Mouse (Mus musculus) adipocyte (in vitro differentiated cells): ENCODE results near the gene Clic6.

Experiments
- DNase-seq: peaks from one replicate; pipeline ENCODE4 v3.0.0-alpha.2; 2016; ENCODE audit warnings: low spot score

The Clic6 gene

DNA sequence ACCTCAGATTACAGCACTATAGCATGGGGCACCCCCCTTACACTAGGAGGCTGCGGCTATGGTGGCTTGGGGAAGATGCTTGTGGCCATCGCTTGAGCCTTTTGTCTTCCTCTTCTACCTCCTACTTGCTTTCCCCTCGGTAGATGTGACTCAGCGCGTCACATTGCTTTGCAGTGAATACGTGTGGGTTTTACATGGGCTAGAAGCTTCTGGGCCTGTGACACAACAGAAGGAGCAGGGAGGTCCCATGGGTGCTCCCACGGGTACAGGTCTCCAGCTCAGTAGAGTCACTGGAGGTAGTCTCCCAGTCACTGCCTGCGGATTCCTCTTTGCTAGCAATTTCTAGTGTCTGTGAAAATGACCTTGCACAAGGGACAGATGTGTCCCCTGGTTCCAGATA lies 39.1 kb downstream of the Clic6 start:
- DNase-seq = no peak

DNA sequence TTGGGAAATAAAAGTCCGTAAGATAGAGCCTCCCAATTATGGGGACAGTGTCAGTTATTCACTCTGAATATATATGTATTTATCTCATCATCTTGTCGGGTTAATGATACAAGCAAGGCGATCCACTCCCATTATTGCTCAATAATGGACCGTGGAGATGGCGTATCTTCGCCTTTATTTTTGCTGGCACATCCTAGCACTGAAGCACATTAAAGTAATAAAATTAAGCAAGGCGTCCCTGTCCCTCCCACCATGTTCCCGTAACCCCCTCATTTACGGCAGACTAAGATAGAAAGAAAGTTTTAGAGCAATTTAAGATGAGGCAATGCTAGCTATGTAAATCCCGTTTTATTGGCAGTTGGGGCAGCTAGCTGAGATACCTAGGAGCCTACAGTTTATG lies 40.4 kb downstream of the Clic6 start:
- DNase-seq = no peak

DNA sequence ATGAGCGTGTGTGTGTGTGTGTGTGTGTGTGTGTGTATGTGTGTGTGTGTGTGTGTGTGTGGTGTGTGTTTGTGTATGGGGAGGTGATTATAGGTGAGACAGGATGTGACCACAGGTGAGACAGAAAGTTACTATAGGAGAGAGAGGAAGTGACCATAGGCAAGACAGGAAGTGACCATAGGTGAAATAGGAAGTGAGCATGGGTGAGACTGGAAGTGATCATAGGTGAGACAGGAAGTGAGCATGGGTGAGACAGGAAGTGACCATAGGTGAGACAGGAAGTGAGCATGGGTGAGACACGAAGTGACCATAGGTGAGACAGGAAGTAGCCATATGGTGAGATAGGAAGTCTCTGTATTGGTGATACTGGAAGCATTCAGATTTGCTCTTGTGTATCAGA lies 49.7 kb downstream of the Clic6 start:
- no peak for DNase-seq

DNA sequence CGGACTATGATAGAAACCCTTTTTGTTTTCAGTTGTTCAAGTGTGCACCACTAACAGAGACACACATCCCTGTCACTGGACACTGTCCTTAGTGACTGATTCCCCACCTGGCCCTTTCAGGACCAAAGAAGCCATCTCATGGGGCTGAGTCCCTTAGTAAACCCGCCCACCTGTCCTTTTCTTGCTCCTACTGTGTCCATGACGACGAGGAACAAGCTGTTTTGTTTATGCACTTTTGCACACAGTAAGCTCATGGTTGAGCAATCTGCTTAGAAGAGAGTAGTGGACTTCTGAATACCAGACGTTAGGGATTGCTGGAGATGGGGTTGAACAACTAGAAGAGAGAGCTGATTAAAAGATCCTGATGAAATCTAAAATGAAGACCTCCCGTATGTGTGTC lies 52.8 kb downstream of the Clic6 start:
- peak; percentile 71 for DNase-seq

DNA sequence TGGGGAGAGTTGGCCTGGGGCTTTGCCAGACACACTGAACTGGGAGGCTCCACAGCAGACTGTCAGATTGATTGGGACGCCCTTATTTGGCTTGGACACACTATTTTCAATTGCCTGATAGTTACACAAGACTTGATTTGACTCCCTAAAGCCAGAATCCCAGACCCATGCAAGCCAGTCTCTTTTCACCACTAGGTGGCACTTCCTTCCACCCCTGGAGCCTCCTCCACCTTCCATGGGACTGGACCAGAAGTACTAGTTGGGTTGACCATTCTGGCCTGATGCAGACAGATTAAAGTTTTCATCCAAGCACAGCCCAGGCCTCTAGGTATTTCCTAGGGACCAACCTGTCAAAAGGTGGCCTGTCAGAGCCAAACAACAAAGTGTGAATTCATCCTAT lies 58.7 kb downstream of the Clic6 start:
- peak; percentile 85 for DNase-seq

DNA sequence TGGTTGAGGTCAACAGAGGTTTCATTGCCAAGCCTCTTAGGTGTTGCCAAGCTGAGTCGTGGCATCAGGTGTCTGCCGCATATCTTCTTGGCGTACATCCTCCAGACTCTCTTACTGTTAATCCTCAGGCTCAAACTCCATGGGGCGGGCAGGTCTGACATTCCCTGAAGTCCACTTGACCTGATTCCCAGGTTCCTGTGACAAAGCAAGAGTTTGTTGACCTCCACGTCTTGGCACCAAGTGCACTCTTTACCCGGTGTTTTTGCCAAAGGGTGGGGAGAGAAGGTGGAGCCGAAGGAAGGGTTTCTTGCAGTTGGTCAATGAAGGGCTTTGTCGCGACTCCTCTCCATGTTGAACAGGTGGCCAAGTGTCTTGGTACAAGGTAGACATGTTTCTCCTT lies 63.1 kb downstream of the Clic6 start:
- no peak for DNase-seq

DNA sequence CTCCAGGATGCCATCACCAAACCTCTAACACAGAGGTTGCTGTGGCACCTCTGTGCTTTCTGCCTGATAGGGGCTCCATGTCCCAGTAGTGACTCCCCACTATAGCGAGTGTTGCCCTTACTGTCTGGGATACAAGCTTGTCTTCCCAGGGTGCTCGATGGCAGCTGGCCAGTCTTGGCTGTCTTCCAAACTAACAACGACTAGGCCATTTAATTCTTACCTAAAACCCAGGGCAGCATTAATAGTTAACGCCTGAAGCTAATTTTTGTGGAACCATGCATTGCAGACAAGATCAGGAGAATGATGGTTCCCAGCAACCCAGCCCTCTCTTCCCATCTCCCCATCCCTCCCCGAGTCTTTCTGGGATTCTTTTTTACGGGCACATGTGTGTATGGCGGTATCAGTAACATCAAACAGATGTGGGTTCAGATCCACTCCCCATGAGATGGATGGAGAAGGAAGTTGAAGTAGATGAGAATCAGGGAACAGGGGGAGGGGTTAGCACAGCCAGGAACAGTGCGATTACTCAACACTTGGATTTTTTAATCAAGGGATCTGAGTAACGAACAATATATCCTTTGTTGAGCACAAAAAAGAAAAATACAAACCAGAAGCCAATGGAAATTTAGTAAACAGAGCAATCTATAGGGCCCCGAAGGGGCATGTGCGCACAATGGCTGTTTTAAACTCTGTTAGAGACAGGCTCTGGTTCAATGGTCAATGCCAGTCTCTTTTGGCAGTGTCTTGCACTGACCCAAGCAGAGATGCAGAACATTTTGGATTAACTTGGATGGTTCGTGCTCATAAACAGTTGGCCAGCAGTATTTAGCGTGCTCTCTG lies 66.0 kb downstream of the Clic6 start:
- DNase-seq = no peak

DNA sequence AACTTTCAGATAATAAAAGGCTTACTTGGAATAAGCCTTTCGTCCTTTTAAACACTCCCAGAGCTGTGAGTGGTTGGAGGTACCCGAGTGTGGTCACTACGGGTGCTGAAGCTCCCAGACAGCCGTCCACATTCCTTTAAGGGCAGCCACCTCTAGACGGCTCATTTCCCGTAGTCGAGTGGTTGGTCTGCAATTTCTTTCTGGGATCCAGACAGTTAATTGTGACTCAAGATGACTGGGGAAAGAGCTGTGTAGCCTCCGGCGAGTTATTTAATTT lies 66.5 kb downstream of the Clic6 start:
- DNase-seq = no peak

DNA sequence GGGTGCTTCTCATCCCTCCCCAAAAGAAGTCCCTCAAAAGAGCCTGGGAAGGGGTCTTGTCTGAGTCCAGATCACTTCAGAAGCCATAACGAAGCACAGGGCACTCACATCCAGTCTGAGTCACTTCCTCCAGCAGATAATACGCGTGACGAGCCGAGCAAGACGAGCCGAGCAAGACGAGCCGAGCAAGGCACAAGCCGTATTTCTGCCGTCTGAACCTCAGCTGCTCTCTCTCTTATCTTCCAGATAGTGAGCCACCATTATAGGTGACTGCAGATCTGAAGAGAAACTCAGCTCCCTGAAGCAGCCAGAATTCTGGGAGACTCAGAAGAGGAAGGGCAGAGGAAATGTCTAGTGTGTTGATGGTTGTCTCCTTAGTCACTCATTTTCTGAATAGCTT lies 67.3 kb downstream of the Clic6 start:
- DNase-seq = no peak

DNA sequence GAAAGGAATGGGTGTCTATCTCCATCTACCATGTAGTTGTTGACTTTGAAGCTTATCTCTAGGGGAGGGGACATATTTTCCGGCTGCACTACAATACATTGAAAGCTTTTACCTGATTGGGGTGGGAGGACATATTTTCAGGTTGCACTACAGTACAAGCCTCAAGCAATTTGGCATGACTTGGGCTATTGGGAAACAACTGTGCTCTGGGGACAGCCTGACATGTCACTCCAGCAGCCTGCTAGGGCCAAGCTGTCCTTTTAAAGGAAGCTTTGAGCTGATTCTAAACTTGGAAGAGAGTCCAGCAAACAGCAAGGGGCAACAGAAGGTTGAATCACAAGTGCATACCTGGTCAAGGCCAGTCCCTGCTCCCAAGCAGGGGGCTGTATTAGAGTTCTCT lies 69.5 kb downstream of the Clic6 start:
- DNase-seq = peak; percentile 63

DNA sequence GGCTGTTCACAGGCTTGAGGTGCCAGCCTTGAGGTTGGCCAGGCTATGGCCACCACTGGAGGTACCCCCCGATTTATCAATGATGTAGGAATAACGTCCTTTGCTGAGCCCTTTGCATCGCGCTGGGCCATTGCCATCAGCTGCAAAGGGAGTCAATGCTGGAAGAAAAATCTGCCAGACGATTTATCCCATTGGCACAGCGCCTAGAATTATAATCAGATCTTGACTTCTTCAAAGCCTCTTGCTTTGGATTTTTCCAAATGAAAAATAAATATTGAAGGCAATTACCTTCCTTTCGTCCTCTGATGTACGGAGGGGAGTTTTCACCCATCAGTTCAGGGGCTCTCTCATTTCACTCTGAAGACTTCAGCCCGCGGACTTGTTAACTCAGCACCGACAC lies 79.8 kb downstream of the Clic6 start:
- peak; percentile 16 for DNase-seq

DNA sequence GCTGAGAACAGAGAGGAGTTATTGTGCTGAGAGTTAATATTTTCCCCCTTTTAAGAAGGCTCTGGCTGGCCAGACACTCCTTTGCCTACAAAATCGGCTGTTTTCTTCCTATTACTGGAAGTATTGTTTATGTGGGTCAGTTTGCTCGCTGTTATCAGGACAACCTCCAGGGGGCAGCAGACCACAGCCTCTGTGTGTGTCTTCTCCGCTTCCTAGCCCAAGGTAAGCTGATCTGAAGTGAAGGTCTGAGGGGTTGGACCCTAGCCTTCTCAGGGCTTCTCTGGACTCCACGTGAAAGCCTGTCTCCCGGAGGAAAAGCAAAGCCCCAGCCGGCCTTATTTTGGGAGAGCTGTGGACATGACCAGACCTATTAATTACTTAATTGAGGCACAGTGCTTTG lies 80.2 kb downstream of the Clic6 start:
- DNase-seq = peak; percentile 92

DNA sequence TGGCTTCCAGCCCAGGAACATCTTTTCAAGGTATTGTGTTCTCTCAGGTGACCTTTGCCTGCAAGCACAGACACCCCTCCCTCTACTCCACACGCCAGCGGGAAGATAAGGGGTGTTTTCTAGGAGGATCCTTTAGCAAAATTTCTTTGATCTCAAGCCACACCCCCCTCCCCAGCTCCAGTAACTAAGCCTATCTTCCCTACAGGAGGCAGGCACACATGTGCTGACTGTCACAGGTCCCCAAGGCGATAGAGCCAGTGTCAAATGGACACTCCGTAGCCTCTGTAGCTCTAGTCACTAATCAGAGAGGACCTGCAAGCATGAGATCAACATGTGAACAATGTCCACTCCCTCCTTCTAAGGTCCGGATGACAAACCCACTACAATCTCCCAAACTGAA lies 80.6 kb downstream of the Clic6 start:
- DNase-seq = no peak

DNA sequence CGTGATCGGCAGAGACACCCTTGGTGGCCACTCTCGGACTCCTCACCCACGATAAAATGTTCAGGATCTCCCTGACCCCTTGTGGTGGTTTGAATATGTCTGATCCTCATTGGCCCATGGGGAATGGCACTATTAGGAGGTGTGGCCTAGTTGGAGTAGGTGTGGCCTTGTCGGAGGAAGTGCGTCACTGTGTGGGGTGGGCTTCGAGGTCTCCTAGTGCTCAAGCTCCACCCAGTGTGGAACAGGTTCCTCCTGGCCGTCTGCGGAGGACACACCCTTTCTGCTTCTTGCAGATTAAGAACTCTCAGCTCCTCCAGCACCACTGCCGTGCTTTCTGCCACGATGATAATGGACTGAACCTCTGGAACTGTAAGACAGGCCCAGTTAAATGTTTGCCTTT lies 85.7 kb downstream of the Clic6 start:
- DNase-seq = no peak

DNA sequence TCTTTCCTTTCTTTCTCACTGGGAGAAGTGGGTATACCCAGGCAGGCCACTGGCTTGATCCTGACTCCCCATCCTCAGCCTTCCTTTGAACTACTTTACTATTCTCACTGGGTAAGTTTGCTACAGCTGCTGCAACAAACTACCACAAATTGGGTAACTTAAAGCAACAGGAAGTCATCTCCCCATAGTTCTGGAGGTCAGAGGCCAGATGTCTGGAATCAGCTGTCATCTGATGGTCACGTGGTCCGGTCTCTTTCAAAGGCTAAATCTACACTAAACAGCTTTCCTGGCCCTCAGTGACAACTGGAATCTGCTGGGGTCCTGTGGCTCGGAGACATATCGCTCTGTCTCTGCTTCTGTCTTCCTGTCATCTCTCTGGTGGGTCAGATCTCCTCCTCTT lies 87.7 kb downstream of the Clic6 start:
- DNase-seq = no peak

DNA sequence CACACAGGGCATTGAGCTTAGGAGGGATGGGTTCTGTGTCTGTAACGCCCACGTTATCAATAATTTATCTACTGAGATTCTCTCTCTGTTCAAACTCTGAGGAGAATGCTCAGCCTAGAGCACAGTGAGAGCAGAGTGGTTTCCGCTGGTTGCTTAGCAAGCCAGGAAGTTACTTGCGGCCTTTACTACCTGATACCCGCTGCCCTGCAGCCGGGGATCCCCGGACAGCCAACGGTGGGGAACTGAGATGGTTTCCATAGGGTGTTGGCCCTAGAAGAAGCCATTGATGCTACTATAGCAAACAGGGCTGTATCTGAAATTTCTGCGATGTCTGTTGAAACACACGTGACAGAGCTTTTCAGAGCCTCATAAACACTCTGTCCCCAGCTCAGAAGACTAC lies 90.3 kb downstream of the Clic6 start:
- DNase-seq = no peak

DNA sequence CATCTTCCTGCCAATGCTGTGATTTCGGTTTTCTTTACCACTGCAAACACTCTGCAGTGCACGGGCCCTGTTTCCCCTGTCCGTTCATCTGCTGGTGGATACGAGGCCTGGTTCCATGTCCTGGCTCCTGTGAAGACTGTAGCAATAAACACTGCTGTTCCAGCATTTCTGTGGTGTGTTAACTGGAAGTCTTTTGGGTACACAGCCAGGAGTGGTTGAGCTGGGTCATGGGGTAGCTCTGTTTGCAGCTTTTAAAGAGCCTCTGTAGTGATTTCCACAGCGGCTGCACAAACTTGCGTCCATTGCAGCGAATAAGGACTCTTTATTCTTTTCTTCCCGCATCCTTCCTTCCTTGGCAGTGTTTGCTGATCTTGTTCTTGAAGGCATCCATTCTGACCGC lies 91.8 kb downstream of the Clic6 start:
- peak; percentile 45 for DNase-seq

DNA sequence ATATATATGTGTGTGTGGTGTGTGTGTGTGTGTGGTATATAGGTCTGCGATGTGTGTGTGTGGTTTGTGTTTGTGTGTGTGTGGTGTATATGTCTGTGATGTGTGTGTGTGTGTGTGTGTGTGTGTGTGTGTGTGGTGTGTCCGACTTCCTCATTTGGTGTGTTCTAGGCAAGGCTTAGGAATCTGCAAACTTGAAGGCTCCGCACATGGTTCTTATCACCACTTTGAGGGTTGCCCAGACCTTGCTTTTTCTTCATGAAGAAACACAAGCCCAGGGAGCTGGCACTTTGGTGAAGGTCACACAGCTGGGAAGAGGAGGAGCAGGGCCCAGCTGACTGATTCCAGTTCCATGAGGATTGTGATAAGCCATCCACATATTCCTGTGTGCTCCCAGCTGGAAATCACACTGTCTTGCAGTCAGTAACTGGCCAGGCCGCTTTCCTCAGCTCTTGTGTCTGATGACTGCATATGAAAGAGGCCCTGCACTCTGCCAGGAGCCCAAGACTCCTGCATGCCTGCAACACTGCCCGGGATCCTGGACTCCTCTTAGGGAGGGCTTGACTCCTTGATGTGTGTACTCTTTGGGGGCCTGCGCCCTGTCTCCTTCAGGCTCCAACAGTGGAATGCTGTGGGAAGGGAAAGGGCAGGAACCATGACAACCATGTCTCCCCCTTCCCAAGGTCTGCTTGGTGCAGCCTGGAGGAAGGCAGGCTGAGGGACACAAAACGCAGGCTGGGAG lies 93.5 kb downstream of the Clic6 start:
- DNase-seq = no peak

DNA sequence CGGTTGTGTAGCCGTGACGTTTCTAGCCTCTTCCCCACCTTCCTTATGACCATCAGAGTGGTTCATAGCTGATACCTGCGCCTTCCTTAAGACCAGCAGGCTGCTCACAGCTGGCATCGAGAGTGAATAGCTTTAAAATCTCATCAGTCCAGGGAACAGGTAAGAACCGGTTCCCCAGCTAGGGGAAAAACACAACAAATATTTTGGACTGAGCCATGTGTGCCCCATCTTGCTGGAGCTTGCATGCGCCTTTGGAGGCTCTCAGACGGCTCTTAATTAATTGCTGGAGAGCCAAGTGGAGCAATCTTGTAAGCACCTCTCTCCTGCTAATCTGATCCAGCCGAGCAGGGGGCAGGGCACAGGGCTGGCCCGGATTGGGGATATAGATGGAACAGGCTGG lies 95.4 kb downstream of the Clic6 start:
- no peak for DNase-seq

DNA sequence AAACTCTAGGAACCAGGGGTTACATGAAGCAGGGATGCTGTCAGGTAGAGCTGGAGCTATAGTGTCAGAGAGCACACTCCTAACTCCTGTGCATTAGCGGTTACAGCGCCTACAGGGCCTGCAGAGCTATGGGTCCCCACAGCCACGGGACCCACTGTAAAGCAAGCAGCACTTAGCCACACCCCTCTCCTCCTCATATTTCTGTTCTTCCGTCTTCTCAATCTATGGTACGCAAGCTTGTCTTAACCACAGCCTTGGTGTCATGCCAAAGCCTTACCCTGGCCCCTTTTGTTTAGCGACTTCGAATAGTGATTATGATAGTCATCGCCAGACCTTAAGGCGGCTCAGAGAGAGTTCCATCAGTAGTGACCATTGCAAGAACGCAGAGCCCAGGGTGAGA lies 96.2 kb downstream of the Clic6 start:
- no peak for DNase-seq

DNA sequence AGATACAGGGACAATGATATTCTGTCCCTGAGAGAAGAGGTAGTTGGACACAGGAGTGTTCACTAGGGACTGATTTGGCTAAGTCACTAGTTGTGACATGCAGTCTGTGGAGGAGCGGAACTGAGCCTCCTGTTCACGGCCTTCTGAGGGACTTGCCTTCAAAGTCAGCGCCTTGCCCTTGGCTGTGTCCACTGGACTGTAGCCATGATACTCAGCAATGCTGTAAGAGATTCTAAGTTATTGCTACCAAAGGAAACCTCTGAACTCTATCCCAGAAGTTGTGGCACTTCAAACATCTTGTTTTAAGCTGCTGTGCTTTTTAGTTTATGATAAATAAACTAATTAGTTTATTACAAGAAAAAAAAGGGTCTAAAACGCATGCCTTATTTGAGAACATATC lies 102.3 kb downstream of the Clic6 start:
- peak; percentile 45 for DNase-seq
